Mouse (Mus musculus) embryonic facial prominence, embryonic 15.5 days (tissue): ENCODE results near the gene Adam1a. TPM values are rescaled to one million over a fixed set of nuclear protein-coding genes. Genes with fewer than 3 reads are reported as not detected.

Source experiments
- ATAC-seq: fragments of 200-750 bp; cut with Nextera tagmentation; 2 replicates; pipeline ENCODE4 v1.8.0; 2017; ENCODE audit warnings: low read depth, moderate TSS enrichment; ENCODE audit not compliant: insufficient number of reproducible peaks, low FRiP score, low TSS enrichment
- H3K27ac ChIP-seq: fragments of 300-500 bp; sonication (generic); replicated peaks from 2 replicates; pipeline ENCODE4 v1.5.1; 2015; ENCODE audit warnings: mild to moderate bottlenecking, inconsistent platforms
- H3K27me3 ChIP-seq: fragments of 300-500 bp; sonication (generic); 2 replicates; pipeline ENCODE4 v1.6.1; 2015; ENCODE audit warnings: inconsistent platforms
- H3K36me3 ChIP-seq: fragments of 300-500 bp; sonication (generic); 2 replicates; pipeline ENCODE4 v1.6.1; 2015; ENCODE audit warnings: mild to moderate bottlenecking, inconsistent platforms
- H3K4me1 ChIP-seq: fragments of 300-500 bp; sonication (generic); 2 replicates; pipeline ENCODE4 v1.6.1; 2015; ENCODE audit warnings: inconsistent platforms
- H3K4me2 ChIP-seq: fragments of 300-500 bp; sonication (generic); replicated peaks from 2 replicates; pipeline ENCODE4 v1.6.1; 2015; ENCODE audit warnings: mild to moderate bottlenecking, inconsistent platforms
- H3K4me3 ChIP-seq: fragments of 300-500 bp; sonication (generic); replicated peaks from 2 replicates; pipeline ENCODE4 v1.5.1; 2015; ENCODE audit warnings: mild to moderate bottlenecking, inconsistent platforms
- H3K9ac ChIP-seq: fragments of 300-500 bp; sonication (generic); 2 replicates; pipeline ENCODE4 v1.6.1; 2015; ENCODE audit warnings: inconsistent platforms
- H3K9me3 ChIP-seq: fragments of 300-500 bp; sonication (generic); replicated peaks from 2 replicates; pipeline ENCODE4 v1.6.1; 2016; ENCODE audit warnings: inconsistent platforms
- WGBS: fragments of 180-500 bp; shearing (Covaris S2); methylation state at CpG from one replicate; pipeline ENCODE4 v1.1.7; 2015; 5-methylcytosine and 5-hydroxymethylcytosine counted together
- polyA plus RNA-seq: library from polyadenylated mRNA; unstranded; fragments of >200 nt; fragmentation: Nextera tagmentation; extraction: Ambion mirVana; gene quantifications from 2 replicates; pipeline ENCODE4 v1.2.1, GENCODE M21; 2015

The Adam1a gene
- polyA plus RNA-seq, 1 experiment from 2014 or later = 1.9 TPM

- 82% methylated on average over 7 of the region's 7 CpGs for WGBS
- no peak for ATAC-seq
- no peak overlapping the region for H3K4me3 ChIP-seq
These were observed 3.9 kb upstream of the Adam1a start for GRCm38 (mm10) chr5:121549196-121549595.

GRCm38 (mm10) chr5:121547084-121547483 lies 1.8 kb upstream of the Adam1a start:
- Histone ChIP-seq H3K27me3 (no peaks in the 10 kb centered on the region), H3K9ac (no peak overlapping the region), H3K4me3 (no peak overlapping the region), H3K9me3 (no peaks in the 10 kb centered on the region), H3K27ac (no peak overlapping the region), H3K36me3 (no peaks in the 10 kb centered on the region), H3K4me2 (no peak overlapping the region), H3K4me1 (peaks cover 18% of the 10 kb centered on the region)
- 88% methylated on average over 3 of the region's 3 CpGs for WGBS
- no peak for ATAC-seq

More at GRCm38 (mm10) chr5:121549196-121549595, 3.9 kb upstream of the Adam1a start:
- peaks cover 12% of the 10 kb centered on the region for H3K4me1 ChIP-seq
- no peak overlapping the region for H3K9ac ChIP-seq
- H3K4me2 ChIP-seq = no peak overlapping the region
- H3K36me3 ChIP-seq = no peaks in the 10 kb centered on the region
- H3K27me3 ChIP-seq = no peaks in the 10 kb centered on the region
- no peaks in the 10 kb centered on the region for H3K9me3 ChIP-seq
- H3K27ac ChIP-seq = no peak overlapping the region

- 30% methylated on average over 6 of the region's 6 CpGs for WGBS
- peak overlapping the region; percentile 94 for H3K27ac ChIP-seq
- ATAC-seq = no peak
These were observed 1.2 kb upstream of the Adam1a start for GRCm38 (mm10) chr5:121546530-121546895.

GRCm38 (mm10) chr5:121545793-121546529 lies 679 bp upstream of the Adam1a start, which contains the start of gene Mapkapk5:
Gene Mapkapk5, minus strand, starts transcription at chr5:121545905.
- peak within 1 kb of the TSS; percentile 74 for H3K9ac ChIP-seq
- no peaks in the 10 kb centered on the region for H3K36me3 ChIP-seq
- ATAC-seq = peak; percentile 95
- H3K4me1 ChIP-seq = peaks cover 18% of the 10 kb centered on the region
- peak within 1 kb of the TSS; percentile 94 for H3K27ac ChIP-seq
- no peaks in the 10 kb centered on the region for H3K27me3 ChIP-seq
- peak within 1 kb of the TSS; percentile 84 for H3K4me2 ChIP-seq
- H3K4me3 ChIP-seq = peak within 1 kb of the TSS; percentile 68
- WGBS = 1% methylated on average over 50 of the region's 55 CpGs
- H3K9me3 ChIP-seq = no peaks in the 10 kb centered on the region

More at GRCm38 (mm10) chr5:121546530-121546895, 1.2 kb upstream of the Adam1a start:
- Histone ChIP-seq H3K4me2 (peak overlapping the region; percentile 62), H3K9ac (peak overlapping the region; percentile 74), H3K4me3 (peak overlapping the region; percentile 68), H3K9me3 (no peaks in the 10 kb centered on the region), H3K4me1 (peaks cover 18% of the 10 kb centered on the region), H3K27me3 (no peaks in the 10 kb centered on the region), H3K36me3 (no peaks in the 10 kb centered on the region)

GRCm38 (mm10) chr5:121543370-121543769 lies 1.9 kb downstream of the Adam1a start:
- H3K27me3 ChIP-seq = no peaks in the 10 kb centered on the region
- H3K9me3 ChIP-seq = no peaks in the 10 kb centered on the region
- H3K36me3 ChIP-seq = 0 out of 2 replicates have a peak, but pooled peaks cover 4% of the 10 kb centered on the region
- peaks cover 18% of the 10 kb centered on the region for H3K4me1 ChIP-seq
- no peak overlapping the region for H3K27ac ChIP-seq
- no peak overlapping the region for H3K4me2 ChIP-seq
- no peak overlapping the region for H3K4me3 ChIP-seq
- no peak overlapping the region for H3K9ac ChIP-seq
- WGBS = 75% methylated on average over 3 of the region's 3 CpGs
- no peak for ATAC-seq

GRCm38 (mm10) chr5:121541235-121541634 lies 4.0 kb downstream of the Adam1a start:
- Histone ChIP-seq H3K4me1 (peaks cover 13% of the 10 kb centered on the region), H3K27me3 (no peaks in the 10 kb centered on the region)
- WGBS = 82% methylated on average over 7 of the region's 7 CpGs

GRCm38 (mm10) chr5:121540066-121540465 lies 5.2 kb downstream of the Adam1a start:
- Histone ChIP-seq H3K9me3 (no peaks in the 10 kb centered on the region), H3K4me2 (no peak overlapping the region), H3K4me1 (peaks cover 12% of the 10 kb centered on the region), H3K27ac (no peak overlapping the region), H3K4me3 (no peak overlapping the region), H3K27me3 (no peaks in the 10 kb centered on the region), H3K9ac (no peak overlapping the region), H3K36me3 (peaks cover 23% of the 10 kb centered on the region)
- WGBS = 92% methylated on average over 5 of the region's 5 CpGs
- ATAC-seq = no peak

More at GRCm38 (mm10) chr5:121541235-121541634, 4.0 kb downstream of the Adam1a start:
- Histone ChIP-seq H3K9me3 (no peaks in the 10 kb centered on the region), H3K36me3 (peaks cover 12% of the 10 kb centered on the region), H3K4me2 (no peak overlapping the region), H3K9ac (no peak overlapping the region), H3K4me3 (no peak overlapping the region), H3K27ac (no peak overlapping the region)
- ATAC-seq = no peak

GRCm38 (mm10) chr5:121537588-121537987 lies 7.7 kb downstream of the Adam1a start:
- no peak overlapping the region for H3K27ac ChIP-seq
- no peak for ATAC-seq
- H3K9me3 ChIP-seq = no peaks in the 10 kb centered on the region
- H3K36me3 ChIP-seq = peaks cover 45% of the 10 kb centered on the region
- H3K27me3 ChIP-seq = no peaks in the 10 kb centered on the region
- no peak overlapping the region for H3K4me3 ChIP-seq
- 83% methylated on average over 2 of the region's 2 CpGs for WGBS
- no peak overlapping the region for H3K4me2 ChIP-seq
- H3K4me1 ChIP-seq = no peaks in the 10 kb centered on the region
- no peak overlapping the region for H3K9ac ChIP-seq

GRCm38 (mm10) chr5:121536921-121537555 lies 8.2 kb downstream of the Adam1a start:
- no peaks in the 10 kb centered on the region for H3K4me1 ChIP-seq
- no peak for ATAC-seq
- H3K36me3 ChIP-seq = peaks cover 51% of the 10 kb centered on the region
- no peaks in the 10 kb centered on the region for H3K27me3 ChIP-seq
- no peaks in the 10 kb centered on the region for H3K9me3 ChIP-seq
- 77% methylated on average over 7 of the region's 7 CpGs for WGBS
- H3K27ac ChIP-seq = no peak overlapping the region
- no peak overlapping the region for H3K4me3 ChIP-seq
- H3K4me2 ChIP-seq = no peak overlapping the region
- H3K9ac ChIP-seq = no peak overlapping the region

GRCm38 (mm10) chr5:121535116-121535515 lies 10.2 kb downstream of the Adam1a start:
- ATAC-seq = no peak
- Histone ChIP-seq H3K9ac (no peak overlapping the region), H3K4me1 (no peaks in the 10 kb centered on the region), H3K4me3 (no peak overlapping the region), H3K4me2 (no peak overlapping the region), H3K27ac (no peak overlapping the region), H3K9me3 (no peaks in the 10 kb centered on the region), H3K27me3 (no peaks in the 10 kb centered on the region), H3K36me3 (peaks cover 68% of the 10 kb centered on the region)
- WGBS = 88% methylated on average over 3 of the region's 3 CpGs

GRCm38 (mm10) chr5:121534521-121534920 lies 10.8 kb downstream of the Adam1a start:
- Histone ChIP-seq H3K27me3 (no peaks in the 10 kb centered on the region), H3K36me3 (peaks cover 73% of the 10 kb centered on the region), H3K4me1 (no peaks in the 10 kb centered on the region), H3K4me3 (no peak overlapping the region), H3K9me3 (no peaks in the 10 kb centered on the region), H3K27ac (no peak overlapping the region), H3K9ac (no peak overlapping the region), H3K4me2 (no peak overlapping the region)
- ATAC-seq = no peak
- 91% methylated on average over 5 of the region's 5 CpGs for WGBS
